Mouse (Mus musculus): Measurements from ENCODE around the gene Ehbp1.
A peak's percentile ranks its signal among the peaks of the same experiment; 100 is the strongest.

Gene Ehbp1

GRCm38 (mm10) chr11:22050864-22051263, 291.2 kb downstream of the Ehbp1 start:
- no peak for DNase-seq

- no peak for DNase-seq
Measured at GRCm38 (mm10) chr11:22039854-22040426, 302.2 kb downstream of the Ehbp1 start.

GRCm38 (mm10) chr11:22034564-22035105, 307.5 kb downstream of the Ehbp1 start:
- DNase-seq, result no peak

GRCm38 (mm10) chr11:22033582-22033981, 308.5 kb downstream of the Ehbp1 start:
- DNase-seq, result no peak

- no peak for DNase-seq
Measured at GRCm38 (mm10) chr11:22020602-22021001, 321.5 kb downstream of the Ehbp1 start.

GRCm38 (mm10) chr11:22017444-22017843, 324.6 kb downstream of the Ehbp1 start:
- DNase-seq, result no peak

- DNase-seq, result no peak
Measured at GRCm38 (mm10) chr11:22016341-22016740, 325.8 kb downstream of the Ehbp1 start.

- DNase-seq, result no peak
Measured at GRCm38 (mm10) chr11:22008817-22009216, 333.3 kb downstream of the Ehbp1 start.

- peak; percentile 13 for DNase-seq
Measured at GRCm38 (mm10) chr11:22008129-22008596, 333.9 kb downstream of the Ehbp1 start.

- DNase-seq, result no peak
Measured at GRCm38 (mm10) chr11:22007781-22008110, 334.3 kb downstream of the Ehbp1 start.

GRCm38 (mm10) chr11:22007088-22007780, 334.9 kb downstream of the Ehbp1 start:
- DNase-seq, result peak; percentile 26

- no peak for DNase-seq
Measured at GRCm38 (mm10) chr11:22006471-22007087, 335.5 kb downstream of the Ehbp1 start.

- no peak for DNase-seq
Measured at GRCm38 (mm10) chr11:22005281-22005870, 336.7 kb downstream of the Ehbp1 start.

GRCm38 (mm10) chr11:22004331-22004841, 337.7 kb downstream of the Ehbp1 start:
- DNase-seq, result peak; percentile 35

- peak; percentile 26 for DNase-seq
Measured at GRCm38 (mm10) chr11:22003341-22003981, 338.6 kb downstream of the Ehbp1 start.

- peak; percentile 44 for DNase-seq
Measured at GRCm38 (mm10) chr11:22002783-22003340, 339.2 kb downstream of the Ehbp1 start, which contains the start of gene Otx1. TSS of gene Otx1 (minus strand) at chr11:22002897.

- DNase-seq, result peak; percentile 58
Measured at GRCm38 (mm10) chr11:22002062-22002782, 339.9 kb downstream of the Ehbp1 start.

- peak; percentile 60 for DNase-seq
Measured at GRCm38 (mm10) chr11:22001321-22002061, 340.6 kb downstream of the Ehbp1 start.

GRCm38 (mm10) chr11:22000316-22001076, 341.6 kb downstream of the Ehbp1 start:
- DNase-seq, result peak; percentile 17
